Mouse (Mus musculus) adrenal gland, postnatal 10 days (tissue): Measurements from ENCODE around the gene Gm45808. TPM values are rescaled to one million over a fixed set of nuclear protein-coding genes. Genes with fewer than 3 reads are reported as not detected.
"Not testable (repeated sequence)": the region's sequence is repeated elsewhere in the genome, so short reads cannot be mapped to it uniquely, and the experiment has no call there.

ENCODE experiments used
- DNase-seq: peaks from one replicate; pipeline ENCODE4 v3.0.0; 2021; ENCODE audit warnings: mixed read lengths
- total RNA-seq, 2 experiments: library from RNA; stranded (reverse); gene quantifications; 2 replicates each; pipeline ENCODE4 v1.2.3; 2021

The Gm45808 gene
- total RNA-seq, 2 experiments from 2014 or later: 26.0 to 27.9 TPM

- DNase-seq: no peak
Measured at GRCm38 (mm10) chr7:45509181-45509882, 22.7 kb upstream of the Gm45808 start.

- no peak for DNase-seq
Measured at GRCm38 (mm10) chr7:45508561-45508960, 21.9 kb upstream of the Gm45808 start.

- no peak for DNase-seq
Measured at GRCm38 (mm10) chr7:45507583-45507982, 21.0 kb upstream of the Gm45808 start.

GRCm38 (mm10) chr7:45498427-45498826, 11.8 kb upstream of the Gm45808 start:
- DNase-seq: no peak

- no peak for DNase-seq
Measured at GRCm38 (mm10) chr7:45494548-45494947, 7.9 kb upstream of the Gm45808 start.

GRCm38 (mm10) chr7:45492951-45493350, 6.3 kb upstream of the Gm45808 start:
- DNase-seq: peak; percentile 41

GRCm38 (mm10) chr7:45492225-45492844, 5.7 kb upstream of the Gm45808 start:
- no peak for DNase-seq

- DNase-seq: peak; percentile 71
Measured at GRCm38 (mm10) chr7:45491264-45491663, 4.7 kb upstream of the Gm45808 start.

- peak; percentile 57 for DNase-seq
Measured at GRCm38 (mm10) chr7:45490822-45491221, 4.2 kb upstream of the Gm45808 start.

GRCm38 (mm10) chr7:45489578-45489977, 3.0 kb upstream of the Gm45808 start:
- no peak for DNase-seq

- peak; percentile 88 for DNase-seq
Measured at GRCm38 (mm10) chr7:45488293-45489204, 1.9 kb upstream of the Gm45808 start, which contains the start of gene Dhdh. Dhdh (minus strand) TSS chr7:45488805.

GRCm38 (mm10) chr7:45487861-45488292, 1.3 kb upstream of the Gm45808 start:
- DNase-seq: peak; percentile 34

- no peak for DNase-seq
Measured at GRCm38 (mm10) chr7:45486158-45486557, 453 bp downstream of the Gm45808 start.

- DNase-seq: not testable (repeated sequence)
Measured at GRCm38 (mm10) chr7:45484985-45485384, 1.6 kb downstream of the Gm45808 start.

GRCm38 (mm10) chr7:45482166-45482565, 4.4 kb downstream of the Gm45808 start:
- DNase-seq: no peak

GRCm38 (mm10) chr7:45481374-45481927, 5.2 kb downstream of the Gm45808 start, which contains the start of gene Tulp2:
Tulp2 (plus strand) TSS chr7:45481877.
- peak; percentile 68 for DNase-seq

- DNase-seq: not testable (repeated sequence)
Measured at GRCm38 (mm10) chr7:45480310-45480709, 6.3 kb downstream of the Gm45808 start.

GRCm38 (mm10) chr7:45478774-45479173, 7.8 kb downstream of the Gm45808 start:
- no peak for DNase-seq

- DNase-seq: peak; percentile 74
Measured at GRCm38 (mm10) chr7:45477003-45477402, 9.6 kb downstream of the Gm45808 start.

GRCm38 (mm10) chr7:45476453-45476852, 10.2 kb downstream of the Gm45808 start:
- DNase-seq: no peak

GRCm38 (mm10) chr7:45475291-45475969, 11.2 kb downstream of the Gm45808 start:
- DNase-seq: no peak

- DNase-seq: peak; percentile 82
Measured at GRCm38 (mm10) chr7:45470869-45471268, 15.7 kb downstream of the Gm45808 start.
